Mouse (Mus musculus): ENCODE measurements at regions not wholly inside any gene's neighbourhood (a gene's known extent, or its start where the extent isn't known, plus 50 kb on each side); places are given as distances from the start of the nearest gene placed in this dataset.
A peak's percentile ranks its signal among the peaks of the same experiment; 100 is the strongest.

- peak; percentile 62 for DNase-seq (ENCODE audit: low read depth, low spot score)
These were observed 791.8 kb downstream of the 4931400O07Rik start for GRCm38 (mm10) chrX:63259631-63260030.

All from R1 (cell line).